Comparison of ENCODE assay signal across 25 mouse cellular contexts in the genomic region with DNA sequence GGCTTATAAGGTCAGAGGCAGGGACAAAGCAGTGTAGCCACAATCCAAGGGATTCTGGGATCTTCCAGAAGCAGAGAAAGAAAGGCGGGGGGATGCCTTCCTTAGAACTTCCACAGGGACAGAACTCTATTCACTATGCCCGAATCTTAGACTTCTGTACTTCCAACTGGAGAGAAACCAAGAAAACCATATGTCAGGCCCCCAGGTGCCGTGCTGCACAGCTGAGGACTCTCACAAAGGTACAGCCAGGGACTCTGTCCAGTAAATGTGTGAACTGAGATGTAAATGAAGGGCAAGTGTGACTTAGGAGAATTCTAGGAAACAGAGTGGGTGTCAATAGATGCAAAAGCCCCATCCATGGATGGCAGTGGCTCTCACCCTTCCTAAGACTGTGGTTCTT. TPM values are rescaled to one million over a fixed set of nuclear protein-coding genes. Genes with fewer than 3 reads are reported as not detected.
DNase-seq lines count a peak whose midpoint lies in the region; ATAC-seq and TF ChIP-seq lines count a peak whose summit lies in the region.
"Had no signal": no experiment of that assay in that cellular context is flagged by ENCODE, and none has a peak within 500 bp of the region (broad histone marks: within the 10 kb centered on the region; RNA-seq: fewer than 3 reads in every experiment).

No protein-coding gene starts in this region.

- WGBS in cerebellum, adult 2 months, result 12% methylated on average over 3 of the region's 3 CpGs
- WGBS in liver, embryonic 12.5 days (ENCODE audit: insufficient replicate concordance), result 52% methylated on average over 3 of the region's 3 CpGs
- WGBS in midbrain, embryonic 10.5 days, result 80% methylated on average over 3 of the region's 3 CpGs

- H3K4me1 ChIP-seq in cerebellum, adult 2 months (ENCODE audit: control insufficient read depth, insufficient read depth, low read length), result peaks cover 74% of the 10 kb centered on the region
- no peaks in the 10 kb centered on the region for H3K4me1 ChIP-seq in liver, embryonic 12.5 days
- H3K4me1 ChIP-seq in midbrain, embryonic 10.5 days, result peaks cover 11% of the 10 kb centered on the region
- H3K4me1 ChIP-seq: forebrain, embryonic 13.5 days; heart, embryonic 10.5 days; heart, embryonic 13.5 days had no signal

- TF ChIP-seq CTCF in cerebellum, adult 2 months (IDR thresholded peaks at IDR 0.05; ENCODE audit: borderline replicate concordance, insufficient read depth, low read depth, low read length), result no peak

- no peak overlapping the region for H3K4me2 ChIP-seq in liver, embryonic 12.5 days
- H3K4me2 ChIP-seq: forebrain, embryonic 13.5 days; heart, embryonic 13.5 days; hindbrain, embryonic 12.5 days; hindbrain, embryonic 15.5 days had no signal

- H3K27ac ChIP-seq in cerebellum, adult 2 months (ENCODE audit: insufficient read depth, low read length), result no peak overlapping the region; the same call in 1 of the 2 replicates
- no peak overlapping the region for H3K27ac ChIP-seq in liver, embryonic 12.5 days
- no peak overlapping the region for H3K27ac ChIP-seq in midbrain, embryonic 10.5 days (replicated peaks)
- H3K27ac ChIP-seq: forebrain, embryonic 10.5 days; forebrain, embryonic 13.5 days; heart, embryonic 10.5 days; heart, embryonic 13.5 days; hindbrain, embryonic 12.5 days; hindbrain, embryonic 15.5 days had no signal

- H3K9me3 ChIP-seq in liver, embryonic 12.5 days (replicated peaks), result no peaks in the 10 kb centered on the region
- H3K9me3 ChIP-seq in midbrain, embryonic 10.5 days (replicated peaks), result no peaks in the 10 kb centered on the region
- H3K9me3 ChIP-seq: forebrain, embryonic 10.5 days; forebrain, embryonic 13.5 days; heart, embryonic 10.5 days; heart, embryonic 13.5 days; hindbrain, embryonic 12.5 days; hindbrain, embryonic 15.5 days had no signal

- no peak for DNase-seq in frontal cortex, postnatal 36 days (ENCODE audit: low spot score in 2 of 2)
- DNase-seq in cerebellum, adult 2 months, result peak; percentile 68 to 80
- DNase-seq in cerebellum, adult 9-11 months, result peak; percentile 72
- peak; percentile 58 to 66 for DNase-seq in cerebellum, postnatal 36 days
- no peak for DNase-seq in adrenal gland, postnatal 4 days (ENCODE audit: low spot score in 2 of 2)
- DNase-seq in midbrain, embryonic 10.5 days (ENCODE audit: low spot score), result no peak
- DNase-seq: adrenal gland, adult 2 months; adrenal gland, postnatal 14 days; gastrocnemius, postnatal 25 days; heart, adult 18-20 months; heart, postnatal 14 days; heart, postnatal 4 days; kidney, adult 8-10 months had no signal

- no peaks in the 10 kb centered on the region for H3K27me3 ChIP-seq in cerebellum, adult 2 months (ENCODE audit: control insufficient read depth, insufficient read depth, low read length)
- H3K27me3 ChIP-seq in liver, embryonic 12.5 days (replicated peaks), result peaks cover 44% of the 10 kb centered on the region
- H3K27me3 ChIP-seq in midbrain, embryonic 10.5 days (ENCODE audit: low read depth, poor library complexity, severe bottlenecking), result peaks cover 12% of the 10 kb centered on the region
- H3K27me3 ChIP-seq: hindbrain, embryonic 15.5 days had no signal

- no peak for TF ChIP-seq POLR2A in cerebellum, adult 2 months (IDR thresholded peaks at IDR 0.05; ENCODE audit: borderline replicate concordance, insufficient read depth, low read length)

- H3K4me3 ChIP-seq in cerebellum, adult 2 months (replicated peaks; ENCODE audit: insufficient read depth, low read depth, low read length), result peak overlapping the region; percentile 10
- no peak overlapping the region for H3K4me3 ChIP-seq in liver, embryonic 12.5 days
- H3K4me3 ChIP-seq in midbrain, embryonic 10.5 days, result no peak overlapping the region
- H3K4me3 ChIP-seq: forebrain, embryonic 10.5 days; forebrain, embryonic 13.5 days; heart, embryonic 10.5 days; heart, embryonic 13.5 days; hindbrain, embryonic 12.5 days; hindbrain, embryonic 15.5 days had no signal

- no peak overlapping the region for H3K9ac ChIP-seq in liver, embryonic 12.5 days
- H3K9ac ChIP-seq: forebrain, embryonic 13.5 days; heart, embryonic 13.5 days; hindbrain, embryonic 12.5 days; hindbrain, embryonic 15.5 days had no signal

- H3K36me3 ChIP-seq in liver, embryonic 12.5 days, result no peaks in the 10 kb centered on the region
- H3K36me3 ChIP-seq in midbrain, embryonic 10.5 days, result no peaks in the 10 kb centered on the region
- H3K36me3 ChIP-seq: forebrain, embryonic 10.5 days; heart, embryonic 10.5 days; heart, embryonic 13.5 days; hindbrain, embryonic 12.5 days; hindbrain, embryonic 15.5 days had no signal

- 0 out of 2 replicates have a peak, but pooled peaks have one; percentile 18 for ATAC-seq in frontal cortex, adult (ENCODE audit: low TSS enrichment)
- ATAC-seq in liver, embryonic 12.5 days, result no peak
- ATAC-seq: CD4-positive, CD25-positive, alpha-beta regulatory T cell, adult 4 months; forebrain, embryonic 13.5 days; forebrain, embryonic 16.5 days; intestine, postnatal 0 days had no signal

RNA-seq across cellular contexts. Expression of gene Galnt9, which starts 7.8 kb away (rescaled TPM):
- polyA plus RNA-seq in cerebellum, adult 2 months (2012; rRNA removed), result 102 and 107 TPM in 2 replicates
- not detected in 2 replicates for polyA plus RNA-seq in liver, embryonic 12.5 days (2016; fragmentation: Nextera tagmentation; extraction: Ambion mirVana)
- total RNA-seq in adrenal gland, postnatal 4 days (2021), result under 1 TPM; 0.76 to 0.85 TPM
- polyA plus RNA-seq in midbrain, embryonic 10.5 days (2016; fragmentation: Nextera tagmentation; extraction: Ambion mirVana), result 3.4 and 7.3 TPM in 2 replicates
- total RNA-seq: adrenal gland, postnatal 14 days; gastrocnemius, adult 8-10 months; gastrocnemius, postnatal 25 days; heart, postnatal 14 days; heart, postnatal 4 days had no signal
- polyA plus RNA-seq: heart, embryonic 10.5 days; heart, embryonic 13.5 days had no signal

Comparison
In these comparisons a context has a peak if more than half of its experiments do, and no peak if none do; other contexts are left out.
1. DNase-seq: peak in cerebellum, adult 2 months (2 of 2), cerebellum, adult 9-11 months (single experiment) and cerebellum, postnatal 36 days (2 of 2); none in frontal cortex, postnatal 36 days (0 of 2), adrenal gland, postnatal 4 days (0 of 2) and midbrain, embryonic 10.5 days (single experiment).
2. RNA of gene Galnt9, which starts 7.8 kb away (polyA plus RNA-seq): 102 to 107 TPM in cerebellum, adult 2 months; 3.4 to 7.3 TPM in midbrain, embryonic 10.5 days and not detected in liver, embryonic 12.5 days; every median in the first group is over 10 times any median in the second.